Mouse (Mus musculus) hindbrain, embryonic 12.5 days (tissue): ENCODE measurements around the gene Gm10772. TPM values are rescaled to one million over a fixed set of nuclear protein-coding genes. Genes with fewer than 3 reads are reported as not detected.
"Not testable (repeated sequence)": the region's sequence is repeated elsewhere in the genome, so short reads cannot be mapped to it uniquely, and the experiment has no call there.

Experiments used
- ATAC-seq: fragments of 200-750 bp; cut with Nextera tagmentation; 2 replicates; pipeline ENCODE4 v1.8.0; 2017; ENCODE audit warnings: moderate TSS enrichment; ENCODE audit not compliant: low FRiP score
- H3K27ac ChIP-seq: fragments of 300-500 bp; sonication (generic); 2 replicates; pipeline ENCODE4 v1.5.1; 2016; ENCODE audit warnings: mild to moderate bottlenecking
- H3K27me3 ChIP-seq: fragments of 300-500 bp; sonication (generic); 2 replicates; pipeline ENCODE4 v1.6.1; 2016; ENCODE audit warnings: mild to moderate bottlenecking
- H3K36me3 ChIP-seq: fragments of 300-500 bp; sonication (generic); 2 replicates; pipeline ENCODE4 v1.6.1; 2016; ENCODE audit warnings: mild to moderate bottlenecking
- H3K4me1 ChIP-seq: fragments of 300-500 bp; sonication (generic); 2 replicates; pipeline ENCODE4 v1.6.1; 2016
- H3K4me2 ChIP-seq: fragments of 300-500 bp; sonication (generic); replicated peaks from 2 replicates; pipeline ENCODE4 v1.6.1; 2016; ENCODE audit warnings: mild to moderate bottlenecking
- H3K4me3 ChIP-seq: fragments of 300-500 bp; sonication (generic); 2 replicates; pipeline ENCODE4 v1.5.1; 2016; ENCODE audit warnings: mild to moderate bottlenecking
- H3K9ac ChIP-seq: fragments of 300-500 bp; sonication (generic); 2 replicates; pipeline ENCODE4 v1.6.1; 2016; ENCODE audit warnings: mild to moderate bottlenecking, moderate library complexity
- H3K9me3 ChIP-seq: fragments of 300-500 bp; sonication (generic); replicated peaks from 2 replicates; pipeline ENCODE4 v1.6.1; 2016; ENCODE audit warnings: mild to moderate bottlenecking
- WGBS: fragments of 180-500 bp; shearing (Covaris S2); methylation state at CpG from one replicate; pipeline ENCODE4 v1.1.7; 2016; 5-methylcytosine and 5-hydroxymethylcytosine counted together
- polyA plus RNA-seq: library from polyadenylated mRNA; unstranded; fragments of >200 nt; fragmentation: Nextera tagmentation; extraction: Ambion mirVana; gene quantifications from 2 replicates; pipeline ENCODE4 v1.2.1, GENCODE M21; 2016

The Gm10772 gene
- not detected in 2 replicates for polyA plus RNA-seq

GRCm38 (mm10) chr13:66227473-66227872, at the start of gene Gm10772:
Gene Gm10772 (minus strand): TSS chr13:66227573.
- WGBS = no CpG with 5 or more reads among the region's 3 CpGs
- not testable (repeated sequence) for H3K36me3 ChIP-seq, H3K4me3 ChIP-seq, H3K9ac ChIP-seq, H3K27ac ChIP-seq, H3K4me2 ChIP-seq, H3K9me3 ChIP-seq, H3K27me3 ChIP-seq, ATAC-seq, H3K4me1 ChIP-seq

GRCm38 (mm10) chr13:66263914-66264313, 36.5 kb upstream of the Gm10772 start:
- no CpG with 5 or more reads among the region's 1 CpGs for WGBS
- not testable (repeated sequence) for H3K36me3 ChIP-seq, H3K4me3 ChIP-seq, H3K4me1 ChIP-seq, H3K27me3 ChIP-seq, ATAC-seq, H3K9me3 ChIP-seq, H3K27ac ChIP-seq, H3K4me2 ChIP-seq, H3K9ac ChIP-seq

GRCm38 (mm10) chr13:66263141-66263540, 35.8 kb upstream of the Gm10772 start:
- H3K9me3 ChIP-seq, H3K4me2 ChIP-seq, H3K36me3 ChIP-seq, H3K9ac ChIP-seq, H3K27me3 ChIP-seq, H3K4me1 ChIP-seq, H3K27ac ChIP-seq, ATAC-seq, H3K4me3 ChIP-seq: not testable (repeated sequence)
- WGBS = no CpG with 5 or more reads among the region's 7 CpGs

GRCm38 (mm10) chr13:66214349-66214748, 13.0 kb downstream of the Gm10772 start:
- no peaks in the 10 kb centered on the region for H3K4me1 ChIP-seq

GRCm38 (mm10) chr13:66213811-66214210, 13.6 kb downstream of the Gm10772 start:
- H3K36me3 ChIP-seq, H3K4me2 ChIP-seq, H3K27ac ChIP-seq, H3K4me3 ChIP-seq, H3K4me1 ChIP-seq, H3K9ac ChIP-seq, H3K27me3 ChIP-seq, H3K9me3 ChIP-seq, ATAC-seq: not testable (repeated sequence)
- no CpG with 5 or more reads among the region's 1 CpGs for WGBS

More at GRCm38 (mm10) chr13:66214349-66214748, 13.0 kb downstream of the Gm10772 start:
- no CpG with 5 or more reads among the region's 11 CpGs for WGBS
- H3K4me2 ChIP-seq = no peak overlapping the region
- H3K27ac ChIP-seq = no peak overlapping the region
- H3K27me3 ChIP-seq = no peaks in the 10 kb centered on the region
- no peaks in the 10 kb centered on the region for H3K9me3 ChIP-seq
- H3K36me3 ChIP-seq = no peaks in the 10 kb centered on the region
- H3K4me3 ChIP-seq = no peak overlapping the region
- H3K9ac ChIP-seq = no peak overlapping the region
- ATAC-seq = no peak

- WGBS = 91% methylated on average over 4 of the region's 12 CpGs
- ATAC-seq = not testable (repeated sequence)
These were observed 48.2 kb downstream of the Gm10772 start for GRCm38 (mm10) chr13:66179172-66179571.

More at GRCm38 (mm10) chr13:66179172-66179571, 48.2 kb downstream of the Gm10772 start:
- H3K27ac ChIP-seq, H3K4me3 ChIP-seq, H3K4me2 ChIP-seq, H3K4me1 ChIP-seq, H3K9ac ChIP-seq, H3K9me3 ChIP-seq, H3K36me3 ChIP-seq, H3K27me3 ChIP-seq: not testable (repeated sequence)

Other genes starting within 250 kb of the Gm10772 start
- not detected in 2 replicates for gene Gm10324, start 108.0 kb downstream of the Gm10772 start, polyA plus RNA-seq
- not detected in 2 replicates for gene 2410141K09Rik, start 213.5 kb upstream of the Gm10772 start, polyA plus RNA-seq